Mouse (Mus musculus): ENCODE results near the gene Tom1l1.
"Not testable (repeated sequence)": the region's sequence is repeated elsewhere in the genome, so short reads cannot be mapped to it uniquely, and the experiment has no call there.

The Tom1l1 gene

GRCm38 (mm10) chr11:90687460-90688416 lies at the start of gene Tom1l1:
Gene Tom1l1 (minus strand): TSS chr11:90688366.
- DNase-seq = peak in 1 of 2 experiments; percentile 6

- DNase-seq = no peak
Observed at GRCm38 (mm10) chr11:90733575-90733974, 45.4 kb upstream of the Tom1l1 start.

- DNase-seq = no peak
Observed at GRCm38 (mm10) chr11:90727354-90728125, 39.4 kb upstream of the Tom1l1 start.

- DNase-seq = no peak
Observed at GRCm38 (mm10) chr11:90726730-90727129, 38.6 kb upstream of the Tom1l1 start.

- no peak for DNase-seq
Observed at GRCm38 (mm10) chr11:90722304-90722703, 34.1 kb upstream of the Tom1l1 start.

- no peak for DNase-seq
Observed at GRCm38 (mm10) chr11:90717719-90718118, 29.6 kb upstream of the Tom1l1 start.

- no peak for DNase-seq
Observed at GRCm38 (mm10) chr11:90711596-90711995, 23.4 kb upstream of the Tom1l1 start.

- DNase-seq = not testable (repeated sequence)
Observed at GRCm38 (mm10) chr11:90707134-90707533, 19.0 kb upstream of the Tom1l1 start.

GRCm38 (mm10) chr11:90697480-90698240 lies 9.5 kb upstream of the Tom1l1 start:
- DNase-seq = peak in 1 of 2 experiments; percentile 16

GRCm38 (mm10) chr11:90695811-90696210 lies 7.6 kb upstream of the Tom1l1 start:
- no peak for DNase-seq

- DNase-seq = no peak
Observed at GRCm38 (mm10) chr11:90694206-90694605, 6.0 kb upstream of the Tom1l1 start.

- no peak for DNase-seq
Observed at GRCm38 (mm10) chr11:90690361-90690760, 2.2 kb upstream of the Tom1l1 start.

- no peak for DNase-seq
Observed at GRCm38 (mm10) chr11:90687040-90687439, 1.1 kb downstream of the Tom1l1 start.

- DNase-seq = no peak
Observed at GRCm38 (mm10) chr11:90686287-90687025, 1.7 kb downstream of the Tom1l1 start.

- no peak for DNase-seq
Observed at GRCm38 (mm10) chr11:90685196-90685595, 3.0 kb downstream of the Tom1l1 start.

GRCm38 (mm10) chr11:90684765-90685164 lies 3.4 kb downstream of the Tom1l1 start:
- no peak for DNase-seq

GRCm38 (mm10) chr11:90681171-90681570 lies 7.0 kb downstream of the Tom1l1 start:
- DNase-seq = no peak

- no peak for DNase-seq
Observed at GRCm38 (mm10) chr11:90678582-90678981, 9.6 kb downstream of the Tom1l1 start.

GRCm38 (mm10) chr11:90677771-90678288 lies 10.3 kb downstream of the Tom1l1 start:
- DNase-seq = no peak

GRCm38 (mm10) chr11:90677027-90677426 lies 11.1 kb downstream of the Tom1l1 start:
- DNase-seq = no peak

- no peak for DNase-seq
Observed at GRCm38 (mm10) chr11:90675479-90676110, 12.6 kb downstream of the Tom1l1 start.

All from spleen, adult 18-20 months (tissue).